Mouse (Mus musculus) frontal cortex, postnatal 25 days (tissue): ENCODE data around the gene Golga5.
"Not testable (repeated sequence)": the region's sequence is repeated elsewhere in the genome, so short reads cannot be mapped to it uniquely, and the experiment has no call there.

Source experiments
- DNase-seq, 2 experiments: peaks; one replicate each; pipeline ENCODE4 v3.0.0; 2022; ENCODE audit warnings: low spot score in 2 of 2

Golga5 gene

GRCm38 (mm10) chr12:102445436-102445835 lies 23.5 kb upstream of the Golga5 start:
- DNase-seq, result no peak

DNA sequence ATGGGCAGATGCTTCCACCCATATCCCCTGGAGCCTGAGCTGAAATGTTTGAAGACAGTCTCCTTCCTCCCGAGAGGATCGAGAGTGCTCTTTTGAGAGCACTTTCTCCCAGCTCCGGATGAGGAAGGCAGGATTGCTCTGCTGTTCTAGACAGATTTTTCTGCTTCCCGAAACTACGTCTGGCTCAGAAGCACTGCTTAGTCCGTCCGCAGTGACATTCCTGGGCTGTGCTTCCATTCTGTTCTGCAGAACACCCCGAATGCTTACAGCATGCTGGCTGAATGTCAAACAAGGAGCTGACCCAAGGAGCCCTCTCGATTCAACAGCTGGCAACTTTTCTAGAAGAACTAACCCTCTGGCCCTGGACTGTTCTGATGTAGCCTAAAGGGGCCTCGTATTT lies 18.5 kb upstream of the Golga5 start:
- DNase-seq, result no peak

GRCm38 (mm10) chr12:102451126-102451851 lies 17.6 kb upstream of the Golga5 start:
- DNase-seq, result no peak

DNA sequence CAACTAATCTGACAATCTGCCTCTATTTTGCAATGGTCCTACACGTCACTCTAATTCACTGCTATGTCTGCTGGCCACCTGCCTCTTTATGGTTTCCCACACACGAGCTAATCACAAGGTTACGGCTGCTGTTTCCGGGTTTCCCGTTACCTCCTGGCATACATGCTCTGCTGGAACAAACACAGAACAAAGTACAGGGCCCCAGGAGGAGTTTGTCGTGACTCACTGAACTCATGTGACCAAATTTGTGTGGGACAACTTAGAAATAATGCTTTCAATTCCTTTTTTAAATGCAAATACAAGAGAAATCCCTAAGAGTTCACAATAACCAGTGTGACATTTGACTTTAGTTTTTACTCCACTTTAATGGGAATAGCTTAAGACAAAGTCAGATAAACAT lies 15.4 kb upstream of the Golga5 start:
- DNase-seq, result no peak

DNA sequence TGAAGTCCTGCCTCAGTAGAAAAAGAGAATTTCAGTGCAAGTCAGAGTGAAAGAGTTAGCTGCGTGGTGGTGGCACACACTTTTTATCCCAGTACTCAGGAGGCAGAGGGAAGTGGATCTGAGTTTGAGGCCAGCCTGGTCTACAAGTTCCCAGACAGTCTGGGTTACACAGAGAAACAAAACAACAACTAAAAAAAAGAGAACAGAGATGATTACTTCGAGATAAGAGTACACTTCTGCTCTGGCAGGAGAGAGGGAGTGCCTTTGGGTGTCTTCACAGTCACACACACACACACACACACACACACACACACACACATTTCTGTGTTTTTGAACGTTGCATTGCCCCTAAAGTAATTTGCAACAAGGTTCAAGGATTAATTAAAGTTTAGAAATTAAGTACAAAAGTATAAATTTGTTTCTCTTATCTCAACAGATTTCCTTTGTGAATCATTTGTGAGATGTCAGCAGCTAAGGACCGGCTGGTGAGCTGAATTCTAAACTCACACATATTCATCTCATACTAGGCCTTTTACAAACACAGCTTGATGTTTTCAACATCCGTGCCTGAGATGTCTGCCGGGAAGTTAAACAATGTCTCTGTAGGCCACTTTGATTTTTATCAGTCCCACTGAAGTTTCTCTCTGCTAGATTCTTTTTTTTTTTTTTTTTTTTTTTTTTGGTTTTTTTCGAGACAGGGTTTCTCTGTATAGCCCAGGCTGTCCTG lies 12.3 kb upstream of the Golga5 start:
- DNase-seq, result no peak

- DNase-seq, result no peak
These were observed 8.9 kb upstream of the Golga5 start for GRCm38 (mm10) chr12:102460014-102460413.

GRCm38 (mm10) chr12:102461177-102461576 lies 7.8 kb upstream of the Golga5 start:
- no peak for DNase-seq

- DNase-seq, result no peak
These were observed 4.3 kb upstream of the Golga5 start for GRCm38 (mm10) chr12:102464650-102465049.

DNA sequence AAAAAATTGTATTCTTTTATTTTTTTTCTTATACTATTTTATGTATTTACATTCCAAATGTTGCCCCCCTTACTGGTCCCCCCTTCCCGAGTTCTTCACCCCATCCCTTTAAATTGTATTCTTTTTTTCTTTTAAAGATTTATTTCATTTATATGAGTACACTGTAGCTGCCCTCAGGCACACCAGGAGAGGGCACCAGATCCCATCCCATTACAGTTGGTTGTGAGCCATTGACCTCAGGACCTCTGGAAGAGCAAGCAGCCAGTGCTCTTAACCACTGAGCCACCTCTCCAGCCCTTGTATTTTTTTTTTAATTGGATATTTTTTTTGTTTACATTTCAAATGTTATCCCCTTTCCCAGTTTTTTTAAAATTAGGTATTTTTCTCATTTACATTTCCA lies 799 bp upstream of the Golga5 start:
- DNase-seq, result no peak

- no peak for DNase-seq
These were observed 5.5 kb downstream of the Golga5 start for GRCm38 (mm10) chr12:102474411-102474810.

GRCm38 (mm10) chr12:102480481-102480880 lies 11.5 kb downstream of the Golga5 start:
- no peak for DNase-seq

GRCm38 (mm10) chr12:102484946-102485345 lies 16.0 kb downstream of the Golga5 start:
- DNase-seq, result no peak

GRCm38 (mm10) chr12:102491911-102492310 lies 23.0 kb downstream of the Golga5 start:
- DNase-seq, result no peak

GRCm38 (mm10) chr12:102495754-102496153 lies 26.8 kb downstream of the Golga5 start:
- not testable (repeated sequence) for DNase-seq

GRCm38 (mm10) chr12:102497905-102498304 lies 29.0 kb downstream of the Golga5 start:
- DNase-seq, result no peak

DNA sequence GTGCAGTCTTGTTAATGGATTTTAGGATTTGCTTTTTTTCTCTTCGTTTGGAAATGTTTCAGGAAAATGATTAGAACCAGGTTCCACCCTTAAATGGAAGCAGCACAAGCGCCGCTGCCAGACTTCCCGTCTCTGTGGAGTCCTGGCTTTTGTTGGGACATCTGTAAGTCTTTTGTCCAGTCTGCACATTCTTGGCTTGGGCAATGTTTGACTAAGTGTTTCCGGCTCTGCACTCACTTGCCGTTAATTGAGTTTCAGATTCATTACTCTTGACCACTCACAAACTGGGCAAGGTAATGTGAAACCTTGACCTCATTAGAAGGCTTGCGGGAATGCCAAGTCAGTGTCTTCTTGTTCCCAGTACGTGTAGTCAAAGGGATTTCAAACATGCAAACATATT lies 29.8 kb downstream of the Golga5 start:
- DNase-seq, result no peak

GRCm38 (mm10) chr12:102499210-102499609 lies 30.3 kb downstream of the Golga5 start:
- no peak for DNase-seq

DNA sequence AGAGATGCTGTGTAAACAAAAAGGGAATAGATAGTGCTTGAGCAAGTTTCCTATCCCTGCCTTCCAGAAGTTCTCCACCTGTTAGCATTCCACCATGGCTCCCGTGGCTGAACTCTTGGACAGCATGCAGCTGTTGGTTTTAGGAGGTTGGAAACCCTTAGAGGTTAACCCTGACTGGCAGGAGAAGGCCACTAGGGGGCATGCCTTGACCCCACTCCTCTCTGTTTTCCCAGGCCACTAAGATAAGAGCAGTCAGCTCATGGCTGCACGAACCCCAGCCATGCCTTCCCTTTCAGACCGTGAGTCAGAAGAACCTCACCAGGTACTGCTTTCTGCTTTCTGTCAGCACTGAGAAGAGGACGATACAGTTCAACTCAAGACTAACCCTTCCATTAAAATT lies 30.8 kb downstream of the Golga5 start:
- no peak for DNase-seq

GRCm38 (mm10) chr12:102501038-102501437 lies 32.1 kb downstream of the Golga5 start:
- no peak for DNase-seq

DNA sequence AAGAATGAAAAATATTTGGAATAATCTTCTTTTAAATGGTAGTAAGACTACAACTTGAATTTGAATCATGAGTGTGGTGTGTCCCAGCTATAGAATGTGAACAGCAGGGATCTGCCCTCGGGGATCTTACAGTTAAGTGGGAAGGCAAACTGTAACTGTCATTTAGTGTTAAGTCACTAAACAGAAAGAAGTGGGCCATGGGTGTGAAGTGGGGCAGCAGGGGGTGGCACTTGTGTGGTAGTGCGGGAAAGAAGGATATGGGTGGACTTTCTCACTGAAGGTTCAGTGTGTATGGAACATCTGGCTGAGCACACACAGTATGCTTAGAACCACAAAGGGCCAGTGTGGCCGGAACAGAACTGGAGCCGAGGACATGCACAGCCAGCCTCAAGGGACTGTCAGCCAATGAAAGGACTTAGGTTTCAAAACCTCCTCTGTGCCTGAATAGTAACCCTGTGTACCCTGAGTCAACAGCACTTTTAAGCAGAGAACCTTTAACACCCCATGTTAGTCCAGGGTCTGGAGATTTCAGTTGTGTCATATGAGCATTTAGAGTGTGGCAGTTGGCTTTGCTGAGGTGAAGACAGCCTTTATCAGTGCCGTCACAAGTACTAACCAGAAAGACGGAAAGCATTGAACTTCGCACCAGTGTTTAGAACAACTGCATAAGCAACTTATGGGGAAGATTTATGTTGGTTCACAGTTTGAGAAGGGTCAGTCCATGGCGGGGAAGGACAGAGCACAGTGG lies 33.1 kb downstream of the Golga5 start:
- DNase-seq, result no peak

DNA sequence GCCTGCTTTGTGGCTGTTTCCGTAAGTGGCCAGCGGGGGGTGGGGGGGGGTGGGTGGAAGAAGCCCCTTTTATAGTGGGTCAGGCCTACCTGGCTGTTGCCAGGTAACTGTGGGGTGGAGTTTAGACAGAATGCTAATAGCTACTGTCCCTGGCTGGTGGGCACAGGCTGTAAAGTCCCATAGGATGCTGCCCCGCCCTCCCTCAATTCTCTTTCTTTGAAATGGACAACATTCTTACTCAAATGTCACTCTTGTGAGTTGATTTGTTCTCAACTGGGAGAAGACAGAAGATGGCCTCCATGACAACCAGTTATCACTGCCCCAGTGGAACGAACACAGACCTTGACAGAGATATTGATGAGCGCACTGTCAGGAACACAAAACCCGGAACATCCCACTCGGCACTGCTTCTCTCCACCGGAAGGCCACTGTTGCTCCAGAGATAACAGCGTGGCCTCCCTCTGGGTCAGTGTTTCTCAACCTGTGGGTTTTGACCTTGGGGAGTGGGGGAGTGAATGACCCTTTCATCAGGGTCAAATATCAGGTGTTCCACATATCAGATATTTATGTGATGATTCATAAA lies 36.3 kb downstream of the Golga5 start:
- DNase-seq, result no peak

DNA sequence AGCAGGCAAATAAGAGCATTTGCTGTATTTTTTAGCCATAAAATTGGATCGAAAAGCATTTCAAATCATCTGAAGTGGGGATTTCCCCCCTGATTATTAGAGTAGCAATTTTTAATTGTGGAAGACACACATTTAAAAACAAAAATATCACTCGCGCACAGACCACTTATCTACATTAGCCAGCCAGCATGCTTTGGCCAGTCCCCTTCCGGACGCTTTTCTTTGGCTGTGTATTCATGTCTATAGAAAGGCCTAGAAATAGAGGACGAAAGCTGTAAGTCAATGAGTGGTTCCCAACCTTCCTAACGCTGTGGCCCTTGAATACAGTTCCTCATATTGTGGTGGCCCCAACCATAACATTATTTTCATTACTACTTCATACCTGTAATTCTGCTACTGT lies 37.0 kb downstream of the Golga5 start:
- no peak for DNase-seq
